Mouse (Mus musculus) erythroid progenitor cell, adult 5-6 weeks (primary cell): Measurements from ENCODE around the gene Chst8. TPM values are rescaled to one million over a fixed set of nuclear protein-coding genes. Genes with fewer than 3 reads are reported as not detected.

Source experiments
- ATAC-seq: replicated peaks from 2 replicates; pipeline ENCODE4 v1.8.0; 2016; ENCODE audit warnings: moderate number of reproducible peaks, mild to moderate bottlenecking, moderate TSS enrichment, inconsistent platforms; ENCODE audit not compliant: poor library complexity, low FRiP score, severe bottlenecking
- total RNA-seq, 2 experiments: library from RNA; stranded (forward) in 1 of 2; stranded (reverse) in 1 of 2; fragments of 150-400 nt in 1 of 2; fragments of 186-747, 209-891 nt in 1 of 2; gene quantifications; 2 replicates each; pipeline versions ENCODE4 v1.2.3 to v1.2.4; 2015 to 2017; ENCODE audit warnings: low replicate concordance in 2 of 2

Gene Chst8
- total RNA-seq, 2 experiments from 2014 or later = not detected

DNA sequence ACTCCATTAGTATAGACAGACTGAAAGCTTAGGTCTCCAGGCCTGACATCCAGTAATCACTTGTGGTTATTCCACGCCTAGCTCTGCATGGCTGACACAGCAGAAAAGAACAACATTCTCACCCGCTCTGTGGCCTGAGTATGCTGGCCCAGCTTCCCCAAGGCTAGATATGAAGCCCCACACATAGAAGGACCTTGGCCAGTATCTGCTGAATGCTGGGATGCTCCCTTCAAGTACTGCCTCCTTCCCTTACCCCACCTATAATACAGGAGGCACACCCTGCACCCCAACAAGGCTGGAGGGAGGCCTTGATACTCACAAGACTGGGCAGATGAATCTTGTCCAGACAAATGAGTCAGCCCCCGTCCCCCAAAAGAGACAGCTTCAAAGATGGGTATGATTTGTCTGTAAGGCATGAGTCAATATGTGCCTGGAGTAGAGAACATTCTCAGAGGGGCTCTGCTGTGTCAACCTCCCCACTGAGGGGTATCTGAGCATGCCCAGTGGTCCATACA is 6.8 kb downstream of the Chst8 start:
- no peak for ATAC-seq

DNA sequence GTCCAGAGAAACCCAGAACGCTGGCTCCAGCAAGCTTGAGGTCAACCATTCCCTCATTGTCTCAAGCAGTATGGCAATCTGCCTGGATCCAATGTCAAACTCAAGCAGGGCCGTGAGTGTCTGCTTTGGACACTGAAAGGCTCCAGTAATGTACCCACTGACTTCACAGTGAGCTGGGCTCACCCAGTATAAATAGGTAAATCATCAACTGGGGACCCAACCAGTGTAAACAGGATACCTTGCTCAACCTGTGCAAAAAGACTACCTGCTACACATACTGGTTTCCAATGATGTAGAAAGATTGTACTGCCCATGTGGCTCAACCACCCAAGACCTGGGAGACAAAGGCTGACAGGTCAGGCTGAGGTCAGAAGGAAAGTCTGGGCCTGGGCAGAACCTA is 7.5 kb downstream of the Chst8 start:
- no peak for ATAC-seq

GRCm38 (mm10) chr7:34799950-34800511 is 12.5 kb downstream of the Chst8 start:
- ATAC-seq = no peak

DNA sequence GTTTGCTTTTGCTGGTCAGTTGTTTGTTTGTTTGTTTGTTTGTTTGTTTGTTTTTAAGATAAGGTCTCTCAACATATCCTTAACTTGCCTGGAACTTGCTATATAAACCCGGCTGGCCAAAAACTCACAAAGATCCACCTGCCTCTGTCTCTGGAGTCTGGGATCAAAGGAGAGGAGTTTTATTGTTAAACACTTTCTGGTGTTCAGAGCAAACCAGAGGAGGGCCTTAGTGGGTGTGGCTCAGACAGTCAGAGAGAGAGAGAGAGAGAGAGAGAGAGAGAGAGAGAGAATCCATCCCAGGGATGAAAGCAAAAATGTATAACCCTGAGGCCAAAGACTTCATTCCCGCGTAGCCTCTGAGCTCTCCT is 13.1 kb downstream of the Chst8 start:
- no peak for ATAC-seq

GRCm38 (mm10) chr7:34798441-34799403 is 13.8 kb downstream of the Chst8 start:
- ATAC-seq = no peak

- ATAC-seq = no peak
These were observed 14.5 kb downstream of the Chst8 start for GRCm38 (mm10) chr7:34798039-34798438.

- no peak for ATAC-seq
These were observed 22.1 kb downstream of the Chst8 start for GRCm38 (mm10) chr7:34790459-34790858.

DNA sequence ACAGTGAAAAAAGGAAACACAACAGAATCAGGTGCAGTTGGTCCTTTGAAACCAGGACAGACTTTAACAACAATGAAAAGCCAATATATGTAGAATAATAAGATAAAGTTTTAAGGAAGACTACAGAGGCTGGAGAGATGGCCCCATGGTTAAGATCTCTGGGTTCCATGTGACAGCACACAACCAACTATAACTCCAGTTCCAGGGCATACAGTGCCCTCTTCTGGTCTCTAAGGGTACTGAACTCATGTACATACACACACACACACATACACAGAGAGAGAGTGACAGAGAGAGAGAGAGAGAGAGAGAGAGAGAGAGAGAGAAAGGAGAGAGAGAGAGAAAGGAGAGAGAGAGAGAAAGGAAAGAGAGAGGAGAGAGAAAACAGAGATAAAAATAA is 25.3 kb downstream of the Chst8 start:
- ATAC-seq = no peak

DNA sequence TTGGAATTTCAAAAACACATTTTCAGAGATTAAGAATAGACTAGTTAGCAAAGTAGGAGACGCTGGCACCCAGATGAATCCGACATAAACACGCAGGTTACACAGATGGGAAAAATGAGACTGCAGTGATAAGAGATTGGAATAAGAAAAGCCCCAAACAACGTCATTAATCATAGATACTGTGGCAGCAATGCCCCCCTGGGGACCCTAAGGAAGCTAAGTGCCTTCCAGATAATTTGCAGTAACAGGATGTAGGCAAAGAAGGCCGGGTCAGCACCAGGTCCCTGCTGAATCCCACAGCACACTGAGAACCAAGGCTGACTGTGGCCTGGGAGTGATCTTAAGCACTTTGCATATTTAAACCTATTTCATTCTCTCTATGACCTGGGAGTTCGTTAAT is 27.5 kb downstream of the Chst8 start:
- ATAC-seq = no peak

GRCm38 (mm10) chr7:34784469-34784868 is 28.0 kb downstream of the Chst8 start:
- no peak for ATAC-seq

DNA sequence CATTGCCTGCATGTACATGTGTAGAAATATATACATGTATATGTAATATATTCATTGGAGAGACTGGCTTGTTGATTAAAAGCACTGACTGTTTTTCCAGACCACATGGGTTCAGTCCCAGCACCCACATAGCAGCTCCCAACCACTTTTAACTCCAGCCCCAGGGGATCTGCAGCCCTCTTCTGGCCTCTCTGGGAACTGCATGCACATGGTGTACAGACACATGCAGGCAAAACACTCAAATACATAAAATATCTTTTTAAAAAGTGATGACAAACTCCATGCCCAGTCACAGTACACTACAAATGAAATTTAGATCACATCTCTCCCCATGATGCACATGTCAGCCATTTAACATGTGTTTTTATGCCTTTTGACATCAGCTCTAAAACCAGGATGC is 30.5 kb downstream of the Chst8 start:
- ATAC-seq = no peak

GRCm38 (mm10) chr7:34781217-34781616 is 31.3 kb downstream of the Chst8 start:
- ATAC-seq = no peak

DNA sequence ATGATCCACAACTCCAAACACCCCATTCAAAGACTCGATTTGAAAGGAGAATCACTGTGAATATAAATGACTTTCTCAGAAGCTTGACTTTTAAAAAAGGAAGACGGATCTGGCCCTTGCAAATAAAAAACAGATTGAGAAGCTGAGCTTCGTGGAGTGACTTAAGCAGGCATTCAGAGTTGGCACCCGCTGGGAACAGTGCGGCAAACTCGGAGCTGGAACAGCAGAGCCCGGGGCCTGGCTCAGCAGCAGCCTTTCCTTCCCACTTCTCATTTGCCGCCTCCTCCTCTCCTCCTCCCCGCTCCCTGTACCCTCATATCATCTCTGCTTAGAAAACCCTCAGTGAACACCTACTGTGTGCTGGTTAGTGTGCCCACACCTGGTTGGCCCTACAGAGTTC is 34.1 kb downstream of the Chst8 start:
- ATAC-seq = no peak

GRCm38 (mm10) chr7:34775659-34776058 is 36.9 kb downstream of the Chst8 start:
- ATAC-seq = no peak

GRCm38 (mm10) chr7:34774947-34775346 is 37.6 kb downstream of the Chst8 start:
- ATAC-seq = no peak

DNA sequence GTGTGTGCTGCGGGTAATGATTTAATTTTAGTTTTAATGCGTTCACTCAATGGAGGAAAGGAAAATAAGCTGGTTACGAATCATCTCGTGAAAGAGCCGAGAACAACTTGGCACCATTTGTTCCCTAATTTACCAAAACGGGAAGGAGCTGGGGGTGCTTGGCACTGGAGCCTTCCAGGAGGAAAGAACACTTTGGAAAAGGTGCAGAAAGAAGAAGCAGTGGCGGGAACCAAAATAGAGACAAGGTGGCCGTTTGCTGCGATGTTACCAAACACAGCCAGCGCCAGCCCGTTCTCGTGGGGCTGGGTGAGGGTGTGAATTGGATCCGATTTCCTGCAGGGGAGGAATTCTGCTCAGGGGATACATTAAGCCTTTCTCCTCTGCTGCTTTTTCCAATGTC is 38.5 kb downstream of the Chst8 start:
- no peak for ATAC-seq

GRCm38 (mm10) chr7:34773309-34773708 is 39.2 kb downstream of the Chst8 start:
- no peak for ATAC-seq

DNA sequence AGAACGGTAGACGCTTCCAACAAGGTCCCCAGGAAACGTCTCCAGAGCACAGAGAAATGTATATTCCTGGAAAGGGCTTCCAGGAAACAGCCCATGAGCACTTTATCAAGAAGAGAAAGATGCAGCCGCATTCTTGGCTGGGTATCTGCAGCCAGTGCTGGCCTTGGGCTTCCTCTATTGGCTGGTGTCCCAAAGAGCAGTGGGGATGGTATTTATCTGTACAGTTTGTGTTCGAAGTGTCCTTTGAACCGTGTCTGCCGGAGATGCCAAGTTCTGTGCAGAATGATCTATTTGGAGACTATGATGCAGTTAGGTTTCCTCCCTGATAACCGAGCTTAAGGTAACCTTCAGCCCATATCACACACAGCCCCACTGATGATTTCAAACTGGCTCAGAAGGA is 43.0 kb downstream of the Chst8 start:
- no peak for ATAC-seq

DNA sequence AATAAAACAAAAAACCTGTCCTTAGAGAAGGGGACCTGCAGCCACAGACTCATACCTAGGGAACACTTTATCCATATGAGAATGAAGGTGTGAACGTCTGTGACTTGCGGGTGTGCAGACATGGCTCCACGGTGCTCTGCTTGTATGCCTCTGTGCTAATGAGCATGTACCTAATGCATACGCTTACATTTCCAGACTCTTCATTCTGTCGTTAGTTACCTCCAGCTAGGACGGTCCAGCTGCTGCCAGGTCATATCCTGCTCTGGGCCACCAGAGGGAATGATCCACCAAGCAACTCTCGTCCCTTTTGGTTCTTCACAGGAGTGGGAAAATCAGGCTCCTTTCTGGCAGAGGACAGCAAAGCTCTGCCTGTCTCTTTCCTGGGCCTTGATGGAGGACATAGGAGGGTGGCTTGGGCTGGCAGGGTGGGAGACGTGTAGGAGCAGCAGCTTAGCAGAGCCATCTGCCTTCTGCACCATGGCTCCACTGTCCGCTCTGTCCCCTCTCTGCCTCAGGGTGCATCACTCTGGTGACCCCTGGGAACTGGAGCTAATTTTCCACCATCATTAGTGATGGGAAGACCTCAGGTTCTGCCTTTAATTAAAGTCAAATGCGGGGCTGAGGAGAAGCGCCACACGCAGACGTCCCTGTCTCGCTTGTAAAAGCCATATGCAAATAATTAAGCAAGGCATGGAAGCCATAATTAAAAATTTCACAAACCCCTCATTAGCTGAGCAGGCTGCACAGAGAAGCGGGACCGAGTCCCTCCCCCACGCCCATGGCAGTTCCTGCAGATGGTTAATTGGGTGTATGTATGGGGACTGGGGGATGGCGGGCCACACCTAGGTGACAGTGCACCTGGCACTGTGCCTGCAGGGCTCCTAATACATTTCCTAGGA is 48.0 kb downstream of the Chst8 start:
- no peak for ATAC-seq

- ATAC-seq = no peak
These were observed 53.1 kb downstream of the Chst8 start for GRCm38 (mm10) chr7:34759378-34759822.
